Mouse (Mus musculus) monocyte, adult 2 months (primary cell): ENCODE measurements around the gene Olfr311.

Experiments used
- DNase-seq, 2 experiments: peaks; one replicate each; pipeline ENCODE4 v3.0.0; 2022; ENCODE audit warnings: low spot score in 2 of 2, low read depth in 1 of 2

Olfr311 gene

GRCm38 (mm10) chr11:58870961-58871360 lies 31.9 kb downstream of the Olfr311 start:
- DNase-seq = no peak

GRCm38 (mm10) chr11:58883756-58884155 lies 44.7 kb downstream of the Olfr311 start:
- DNase-seq = no peak

GRCm38 (mm10) chr11:58890511-58890910 lies 51.5 kb downstream of the Olfr311 start:
- no peak for DNase-seq
